Mouse (Mus musculus) T-helper 2 cell (primary cell): Measurements from ENCODE around the gene A2m.

Experiments used
- in situ Hi-C: fragments of 300-600 bp; cut with MboI, MseI; formaldehyde crosslinking; loops from one replicate; pipeline ENCODE4 v1.15.1; 2025; ENCODE audit warnings: high pct_unique_total_duplicates

The A2m gene

DNA sequence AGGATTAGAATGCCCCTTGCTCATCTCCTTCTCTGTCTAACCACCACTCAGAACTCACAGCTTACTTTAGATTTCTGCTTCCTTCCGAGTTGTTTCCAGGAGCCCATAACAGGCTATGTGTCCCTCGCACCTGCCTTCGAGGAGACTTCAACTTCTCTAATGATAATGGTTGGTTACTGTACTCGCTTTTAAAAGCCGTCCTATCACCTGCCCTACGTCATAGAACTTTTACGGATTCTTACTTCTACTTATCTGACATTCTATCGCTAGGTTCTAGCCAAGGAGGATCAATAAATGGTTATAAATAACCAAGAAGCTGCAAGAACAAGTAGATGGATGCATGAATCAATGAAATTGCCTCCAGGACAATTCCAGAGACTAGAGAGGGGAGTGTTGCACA lies at the start of gene A2m:
A2m (plus strand) TSS at position 301 of the 400 bp plus-strand sequence.
- in situ Hi-C loops, result no loop called here

DNA sequence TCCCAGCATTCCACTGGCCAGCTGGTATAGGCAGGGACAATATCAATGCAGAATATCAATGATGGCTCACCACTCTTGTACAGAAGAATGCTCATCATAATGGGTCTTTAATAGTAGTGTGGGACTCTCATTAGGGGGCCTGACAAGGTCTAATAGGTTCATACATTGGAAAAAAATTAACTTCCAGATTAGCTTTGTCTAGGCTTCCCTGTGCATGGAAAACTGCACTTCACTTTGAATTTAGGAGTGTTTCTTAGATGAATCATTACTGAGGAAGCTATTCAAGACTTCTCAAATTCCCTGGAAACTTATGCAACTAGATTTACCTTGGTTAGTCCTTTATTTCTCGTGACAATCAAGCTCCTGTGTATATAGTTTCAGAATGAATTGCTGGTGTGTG lies 45.0 kb upstream of the A2m start:
- in situ Hi-C loops, result no loop called here

DNA sequence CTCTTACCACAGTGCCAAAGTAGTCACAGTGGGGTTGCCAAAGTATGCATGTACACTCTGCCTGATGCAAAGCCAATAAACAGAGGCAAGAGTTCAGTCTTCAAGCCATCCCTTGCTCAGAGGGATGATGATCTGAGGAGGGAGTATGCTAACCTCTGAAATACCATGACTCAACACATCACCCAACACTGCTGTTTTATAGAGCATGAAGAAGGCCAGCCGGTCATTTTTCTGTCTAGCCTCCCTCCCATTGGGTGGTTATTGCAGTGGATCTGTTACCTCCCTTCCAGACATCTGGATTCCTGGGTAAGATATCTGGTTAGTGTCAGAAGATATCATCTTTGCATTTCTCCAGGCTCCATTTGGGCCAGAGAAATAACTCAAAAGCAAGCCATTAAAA lies 34.2 kb upstream of the A2m start:
- in situ Hi-C loops, result no loop called here

DNA sequence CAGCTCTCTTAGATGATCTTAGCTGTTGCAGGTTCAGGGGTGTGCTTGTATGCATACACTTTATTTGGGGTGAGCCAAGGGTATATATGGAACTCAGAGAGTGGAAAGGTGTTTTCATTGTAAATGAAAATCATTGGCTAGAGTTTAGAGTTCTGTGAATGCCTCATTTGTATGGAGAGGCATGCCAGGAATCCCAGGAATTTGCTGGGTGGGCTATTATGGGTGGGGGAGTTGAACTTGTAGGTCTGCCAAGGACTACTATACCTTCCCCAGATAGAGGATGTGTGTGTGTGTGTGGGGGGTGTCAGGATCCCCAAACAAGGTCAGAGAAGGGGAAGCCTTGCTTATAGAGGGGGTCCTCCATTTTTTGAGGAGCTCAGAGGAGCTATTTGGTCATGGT lies 27.3 kb upstream of the A2m start:
- in situ Hi-C loops, result no loop called here

DNA sequence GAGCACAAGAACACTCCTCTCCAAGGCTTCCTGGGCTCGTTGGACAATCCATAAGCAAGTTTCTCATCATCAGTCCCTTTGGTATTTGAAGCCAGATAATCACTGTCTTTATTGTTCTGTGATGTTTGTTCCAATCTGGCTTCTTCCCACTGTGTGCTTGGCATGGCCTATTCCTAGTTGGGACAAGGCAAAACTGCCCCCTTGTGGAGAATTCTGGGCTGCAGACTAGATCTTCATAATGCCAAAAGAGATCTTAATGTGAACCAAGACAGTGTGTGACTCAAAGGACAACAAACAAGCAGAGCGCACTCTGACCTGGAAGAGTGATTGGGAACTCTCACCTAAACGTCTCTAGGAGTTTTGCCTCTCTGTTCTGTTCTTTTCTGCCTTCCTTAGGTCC lies 23.4 kb upstream of the A2m start:
- in situ Hi-C loops, result no loop called here

DNA sequence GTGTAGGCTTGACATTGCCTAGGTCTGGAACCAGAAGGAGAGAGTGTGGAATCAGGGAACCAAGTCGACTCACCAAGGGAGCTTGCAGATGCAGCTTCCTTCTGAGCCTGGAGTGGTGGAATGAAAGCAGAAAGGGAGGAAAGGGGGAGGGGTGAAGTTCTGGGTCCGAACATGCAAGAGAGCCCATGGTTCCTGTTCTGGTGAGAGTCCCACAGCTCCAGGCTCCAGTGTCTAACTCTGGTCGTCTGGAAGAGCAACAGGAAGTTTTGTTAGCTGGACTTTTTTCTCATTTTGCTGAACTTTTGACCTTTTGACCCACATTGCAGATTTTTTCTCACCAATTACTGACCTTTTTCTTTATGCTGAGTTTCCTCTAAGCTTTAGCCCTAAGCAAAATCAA lies 17.7 kb upstream of the A2m start:
- in situ Hi-C loops, result no loop called here

DNA sequence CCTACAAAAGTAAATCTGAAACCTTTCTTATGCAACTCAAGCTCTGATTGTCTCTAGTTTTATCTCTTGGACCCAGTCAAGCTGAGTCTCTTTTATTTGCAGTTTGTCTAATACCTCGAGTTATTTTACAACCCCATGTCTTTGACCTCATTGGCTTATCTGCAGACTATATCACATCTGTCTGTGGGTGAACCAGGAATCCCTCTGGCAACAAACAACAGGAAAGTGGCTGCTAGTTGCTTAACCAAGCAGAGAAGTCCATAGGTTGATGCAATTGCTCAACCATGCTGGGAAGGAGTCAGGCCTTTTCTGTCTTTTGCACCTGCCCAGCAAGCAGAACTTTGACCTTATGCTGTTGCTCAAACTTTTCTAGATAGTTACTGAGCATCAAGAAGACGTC lies 12.7 kb upstream of the A2m start:
- in situ Hi-C loops, result no loop called here

DNA sequence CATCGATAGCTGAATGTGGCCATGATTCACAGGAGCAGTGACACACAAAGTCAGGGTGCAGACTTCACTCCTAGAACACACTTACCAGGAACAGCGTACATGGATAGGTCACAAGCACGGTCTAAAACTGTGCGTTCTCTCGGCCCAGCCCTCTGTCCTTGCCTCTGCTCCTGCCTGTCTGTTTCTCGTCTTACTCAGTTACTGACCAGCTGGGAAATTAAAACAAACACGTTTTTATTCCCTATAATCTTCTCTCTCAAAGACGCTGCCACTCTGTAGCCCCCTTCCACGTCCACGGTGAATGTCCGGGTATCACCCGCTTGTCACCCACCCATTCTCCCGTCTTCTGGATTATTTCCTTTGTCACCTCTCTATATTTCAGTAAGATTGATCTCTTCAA lies 656 bp upstream of the A2m start:
- in situ Hi-C loops, result no loop called here

DNA sequence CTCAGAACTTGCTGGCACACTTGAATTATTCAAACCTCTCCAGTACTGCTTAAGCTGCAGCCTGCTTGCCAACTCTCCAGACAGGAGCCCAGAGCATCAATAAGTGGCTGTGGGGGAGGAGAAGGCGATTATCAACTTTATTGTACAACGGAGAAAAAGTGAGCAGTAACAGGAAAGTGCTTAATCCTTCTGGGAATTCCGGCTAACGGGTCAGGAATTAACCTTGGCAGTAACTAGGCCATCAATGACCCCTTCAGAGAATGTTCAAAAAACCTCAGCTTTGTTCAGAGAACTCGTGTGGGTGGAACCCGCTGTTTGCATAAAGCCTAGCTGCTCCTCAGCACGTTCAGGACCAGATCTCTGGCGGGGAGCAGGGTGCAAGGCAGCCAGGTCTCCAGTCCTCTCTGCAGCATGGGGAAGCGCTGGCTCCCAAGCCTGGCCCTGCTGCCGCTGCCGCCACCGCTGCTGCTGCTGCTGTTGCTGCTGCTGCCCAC lies 749 bp downstream of the A2m start:
- in situ Hi-C loops, result no loop called here

DNA sequence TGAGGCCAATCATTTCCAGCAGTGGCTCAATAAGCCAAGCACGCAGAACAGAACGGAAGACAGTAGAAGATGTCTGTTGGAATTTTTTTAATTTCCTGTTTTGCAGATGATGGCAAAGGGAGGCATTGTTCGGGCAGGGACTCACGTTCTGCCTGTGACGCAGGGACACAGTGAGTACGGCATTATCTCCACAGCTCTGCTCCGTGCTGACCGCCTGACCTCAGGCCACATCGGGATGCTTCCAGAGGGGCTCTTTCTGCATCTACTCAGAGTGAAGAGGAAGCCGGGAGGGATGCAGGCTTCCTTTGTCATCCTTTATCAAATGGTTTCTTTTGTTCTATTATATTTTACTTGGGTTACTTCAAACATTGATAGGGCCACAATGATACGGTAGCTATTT lies 13.3 kb downstream of the A2m start:
- in situ Hi-C loops, result no loop called here
